Mouse (Mus musculus): ENCODE data around the gene Kdm5b.
A peak's percentile ranks its signal among the peaks of the same experiment; 100 is the strongest.

Gene Kdm5b

GRCm38 (mm10) chr1:134551869-134552268, 8.1 kb upstream of the Kdm5b start:
- no peak for DNase-seq (ENCODE audit: low spot score)

- DNase-seq (ENCODE audit: low spot score) = no peak
Measured at GRCm38 (mm10) chr1:134552396-134552795, 7.6 kb upstream of the Kdm5b start.

- DNase-seq (ENCODE audit: low spot score) = peak; percentile 24
Measured at GRCm38 (mm10) chr1:134555240-134555870, 4.6 kb upstream of the Kdm5b start.

GRCm38 (mm10) chr1:134555871-134556670, 3.9 kb upstream of the Kdm5b start:
- DNase-seq (ENCODE audit: low spot score) = peak; percentile 67

GRCm38 (mm10) chr1:134556671-134557218, 3.2 kb upstream of the Kdm5b start:
- DNase-seq (ENCODE audit: low spot score) = peak; percentile 95

- no peak for DNase-seq (ENCODE audit: low spot score)
Measured at GRCm38 (mm10) chr1:134558511-134558910, 1.5 kb upstream of the Kdm5b start.

- no peak for DNase-seq (ENCODE audit: low spot score)
Measured at GRCm38 (mm10) chr1:134559226-134559625, 745 bp upstream of the Kdm5b start.

GRCm38 (mm10) chr1:134560396-134560795, 425 bp downstream of the Kdm5b start:
- peak; percentile 64 for DNase-seq (ENCODE audit: low spot score)

- peak; percentile 44 for DNase-seq (ENCODE audit: low spot score)
Measured at GRCm38 (mm10) chr1:134560801-134561769, 1.1 kb downstream of the Kdm5b start.

- DNase-seq (ENCODE audit: low spot score) = no peak
Measured at GRCm38 (mm10) chr1:134561770-134562143, 1.8 kb downstream of the Kdm5b start.

GRCm38 (mm10) chr1:134562457-134562856, 2.5 kb downstream of the Kdm5b start:
- DNase-seq (ENCODE audit: low spot score) = no peak

- DNase-seq (ENCODE audit: low spot score) = no peak
Measured at GRCm38 (mm10) chr1:134563726-134564125, 3.8 kb downstream of the Kdm5b start.

GRCm38 (mm10) chr1:134567511-134567910, 7.5 kb downstream of the Kdm5b start:
- DNase-seq (ENCODE audit: low spot score) = no peak

GRCm38 (mm10) chr1:134570171-134570570, 10.2 kb downstream of the Kdm5b start:
- no peak for DNase-seq (ENCODE audit: low spot score)

- DNase-seq (ENCODE audit: low spot score) = no peak
Measured at GRCm38 (mm10) chr1:134570631-134571030, 10.7 kb downstream of the Kdm5b start.

- no peak for DNase-seq (ENCODE audit: low spot score)
Measured at GRCm38 (mm10) chr1:134573300-134573931, 13.4 kb downstream of the Kdm5b start.

GRCm38 (mm10) chr1:134573932-134574315, 14.0 kb downstream of the Kdm5b start:
- no peak for DNase-seq (ENCODE audit: low spot score)

GRCm38 (mm10) chr1:134577384-134578120, 17.6 kb downstream of the Kdm5b start:
- no peak for DNase-seq (ENCODE audit: low spot score)

GRCm38 (mm10) chr1:134580796-134581195, 20.8 kb downstream of the Kdm5b start:
- DNase-seq (ENCODE audit: low spot score) = no peak

- DNase-seq (ENCODE audit: low spot score) = no peak
Measured at GRCm38 (mm10) chr1:134583560-134583959, 23.6 kb downstream of the Kdm5b start.

- DNase-seq (ENCODE audit: low spot score) = no peak
Measured at GRCm38 (mm10) chr1:134589676-134590075, 29.7 kb downstream of the Kdm5b start.

All from ovary, postnatal 36 days (tissue).